Mouse (Mus musculus) liver, embryonic 13.5 days (tissue): ENCODE results near the gene Arhgap17. TPM values are rescaled to one million over a fixed set of nuclear protein-coding genes. Genes with fewer than 3 reads are reported as not detected.

Source experiments
- ATAC-seq: fragments of 200-750 bp; cut with Nextera tagmentation; 2 replicates; pipeline ENCODE4 v1.8.0; 2017; ENCODE audit warnings: low read depth, mild to moderate bottlenecking, moderate number of reproducible peaks, moderate library complexity
- DNase-seq: peaks from one replicate; pipeline ENCODE4 v3.0.0; 2022
- H3K27ac ChIP-seq: fragments of 300-500 bp; sonication (generic); 2 replicates; pipeline ENCODE4 v1.5.1; 2015; ENCODE audit warnings: moderate library complexity, mild to moderate bottlenecking, inconsistent platforms
- H3K27me3 ChIP-seq: fragments of 300-500 bp; sonication (generic); 2 replicates; pipeline ENCODE4 v1.6.1; 2015; ENCODE audit warnings: mild to moderate bottlenecking, inconsistent platforms
- H3K36me3 ChIP-seq: fragments of 300-500 bp; sonication (generic); 2 replicates; pipeline ENCODE4 v1.6.1; 2015; ENCODE audit warnings: mild to moderate bottlenecking, inconsistent platforms
- H3K4me1 ChIP-seq: fragments of 300-500 bp; sonication (generic); replicated peaks from 2 replicates; pipeline ENCODE4 v1.6.1; 2015; ENCODE audit warnings: inconsistent platforms
- H3K4me2 ChIP-seq: fragments of 300-500 bp; sonication (generic); 2 replicates; pipeline ENCODE4 v1.6.1; 2015; ENCODE audit warnings: inconsistent platforms, mild to moderate bottlenecking, moderate library complexity
- H3K4me3 ChIP-seq: fragments of 300-500 bp; sonication (generic); replicated peaks from 2 replicates; pipeline ENCODE4 v1.5.1; 2015; ENCODE audit warnings: mild to moderate bottlenecking, inconsistent platforms
- H3K9ac ChIP-seq: fragments of 300-500 bp; sonication (generic); 2 replicates; pipeline ENCODE4 v1.6.1; 2015; ENCODE audit warnings: mild to moderate bottlenecking, inconsistent platforms
- H3K9me3 ChIP-seq: fragments of 300-500 bp; sonication (generic); replicated peaks from 2 replicates; pipeline ENCODE4 v1.6.1; 2016; ENCODE audit warnings: inconsistent platforms
- WGBS: fragments of 180-500 bp; shearing (Covaris S2); methylation state at CpG from one replicate; pipeline ENCODE4 v1.1.7; 2015; ENCODE audit not compliant: insufficient replicate concordance; 5-methylcytosine and 5-hydroxymethylcytosine counted together
- polyA plus RNA-seq: library from polyadenylated mRNA; unstranded; fragments of >200 nt; fragmentation: Nextera tagmentation; extraction: Ambion mirVana; gene quantifications from 2 replicates; pipeline ENCODE4 v1.2.1, GENCODE M21; 2015

The Arhgap17 gene
- polyA plus RNA-seq, 1 experiment from 2014 or later = 8.5 TPM

DNA sequence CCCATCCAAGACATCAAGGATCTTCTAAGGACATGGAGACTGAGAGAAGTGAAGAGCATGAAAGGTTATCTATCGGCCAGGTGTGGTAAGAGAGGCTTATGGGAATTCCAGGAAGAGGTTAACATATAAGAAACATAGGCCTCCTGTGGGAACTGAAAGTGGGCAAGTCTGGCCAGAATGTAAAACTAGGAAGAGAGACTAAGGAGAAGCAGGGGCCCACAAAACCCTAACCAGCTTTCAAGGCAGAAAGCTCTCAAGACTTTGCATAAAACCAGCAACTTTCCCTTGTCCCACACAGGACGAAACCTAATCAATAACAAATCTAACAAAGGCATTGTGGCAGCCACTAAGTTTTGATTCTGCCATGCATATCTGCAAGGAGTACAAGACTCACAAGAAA, 1.5 kb downstream of the Arhgap17 start:
- H3K27me3 ChIP-seq = no peaks in the 10 kb centered on the region
- H3K4me3 ChIP-seq = peak overlapping the region; percentile 93
- DNase-seq = no peak
- H3K36me3 ChIP-seq = peaks cover 5% of the 10 kb centered on the region; the same call in 1 of the 2 replicates
- peaks cover 71% of the 10 kb centered on the region for H3K4me1 ChIP-seq
- WGBS = 48% methylated on average over 2 of the region's 2 CpGs
- peak overlapping the region; percentile 76 for H3K4me2 ChIP-seq
- H3K27ac ChIP-seq = peak overlapping the region; percentile 43
- H3K9me3 ChIP-seq = no peaks in the 10 kb centered on the region
- ATAC-seq = no peak
- peak overlapping the region; percentile 97 for H3K9ac ChIP-seq

GRCm38 (mm10) chr7:123367218-123368150, 2.2 kb downstream of the Arhgap17 start:
- H3K36me3 ChIP-seq = peaks cover 5% of the 10 kb centered on the region; the same call in 1 of the 2 replicates
- peak overlapping the region; percentile 86 for H3K27ac ChIP-seq
- H3K27me3 ChIP-seq = no peaks in the 10 kb centered on the region
- peak overlapping the region; percentile 76 for H3K4me2 ChIP-seq
- peak overlapping the region; percentile 93 for H3K4me3 ChIP-seq
- peaks cover 75% of the 10 kb centered on the region for H3K4me1 ChIP-seq
- peak overlapping the region; percentile 97 for H3K9ac ChIP-seq
- H3K9me3 ChIP-seq = no peaks in the 10 kb centered on the region
- DNase-seq (no peak), ATAC-seq (no peak)
- WGBS = 72% methylated on average over 16 of the region's 16 CpGs

DNA sequence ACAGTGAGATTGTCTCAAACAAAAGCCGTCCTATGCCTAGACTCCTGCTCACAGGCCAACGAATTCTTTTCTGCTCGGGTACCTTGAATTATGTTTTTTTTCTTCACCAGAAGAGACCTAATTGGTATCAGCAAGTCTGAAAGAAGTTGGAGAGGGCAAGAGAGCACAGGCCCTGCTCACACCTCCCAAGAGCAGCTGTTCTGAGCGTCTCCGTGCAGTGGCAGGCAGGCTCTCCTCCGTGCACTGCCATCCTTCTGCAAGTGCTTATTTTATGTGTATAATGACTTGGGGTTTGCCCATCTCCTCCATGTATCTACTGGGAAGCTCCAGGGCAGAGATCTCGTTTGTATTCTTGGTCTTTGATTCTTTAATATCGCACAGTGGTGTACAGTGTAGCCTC, 2.9 kb downstream of the Arhgap17 start:
- Histone ChIP-seq H3K27ac (peak overlapping the region; percentile 86), H3K4me1 (peaks cover 78% of the 10 kb centered on the region), H3K36me3 (peaks cover 10% of the 10 kb centered on the region), H3K27me3 (no peaks in the 10 kb centered on the region), H3K4me2 (peak overlapping the region; percentile 76), H3K4me3 (peak overlapping the region; percentile 93), H3K9ac (peak overlapping the region; percentile 60), H3K9me3 (no peaks in the 10 kb centered on the region)
- ATAC-seq (no peak), DNase-seq (no peak)
- 73% methylated on average over 8 of the region's 8 CpGs for WGBS

- ATAC-seq = peak; percentile 24
- H3K4me2 ChIP-seq = peak overlapping the region; percentile 76
Measured at GRCm38 (mm10) chr7:123365876-123366741, 3.6 kb downstream of the Arhgap17 start.

DNA sequence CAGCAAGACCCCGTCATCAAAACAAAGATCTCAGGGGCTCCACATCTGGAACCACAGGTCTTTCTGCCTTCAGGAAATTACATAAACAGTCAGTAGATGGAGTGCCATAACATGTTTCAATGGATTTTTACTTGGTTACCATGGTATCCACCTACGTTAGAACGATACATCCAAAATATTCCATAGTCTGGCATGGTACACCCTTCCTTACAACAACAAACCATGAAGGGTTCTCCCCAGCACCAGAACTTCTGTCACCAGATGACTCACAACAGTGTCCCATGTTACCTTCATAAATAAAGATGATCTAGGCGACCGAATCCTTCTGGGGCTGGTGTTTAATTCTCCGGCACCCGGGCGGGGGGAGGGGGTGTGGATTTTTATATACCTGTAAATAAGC, 5.7 kb downstream of the Arhgap17 start:
- Histone ChIP-seq H3K4me2 (no peak overlapping the region), H3K9me3 (no peaks in the 10 kb centered on the region), H3K36me3 (peaks cover 10% of the 10 kb centered on the region), H3K4me3 (no peak overlapping the region), H3K27ac (no peak overlapping the region), H3K4me1 (peaks cover 84% of the 10 kb centered on the region), H3K27me3 (no peaks in the 10 kb centered on the region), H3K9ac (no peak overlapping the region)
- 87% methylated on average over 8 of the region's 8 CpGs for WGBS
- no peak for DNase-seq
- ATAC-seq = no peak

More at GRCm38 (mm10) chr7:123365876-123366741, 3.6 kb downstream of the Arhgap17 start:
- WGBS = 39% methylated on average over 7 of the region's 7 CpGs
- Histone ChIP-seq H3K9me3 (no peaks in the 10 kb centered on the region), H3K4me3 (peak overlapping the region; percentile 93), H3K36me3 (peaks cover 10% of the 10 kb centered on the region), H3K4me1 (peaks cover 77% of the 10 kb centered on the region), H3K9ac (peak overlapping the region; percentile 60), H3K27ac (peak overlapping the region; percentile 86), H3K27me3 (no peaks in the 10 kb centered on the region)
- peak; percentile 67 for DNase-seq

GRCm38 (mm10) chr7:123362806-123363205, 6.9 kb downstream of the Arhgap17 start:
- no peaks in the 10 kb centered on the region for H3K27me3 ChIP-seq
- peaks cover 82% of the 10 kb centered on the region for H3K4me1 ChIP-seq
- ATAC-seq = no peak
- H3K9ac ChIP-seq = no peak overlapping the region
- no peak overlapping the region for H3K4me3 ChIP-seq
- WGBS = 75% methylated on average over 3 of the region's 3 CpGs
- H3K4me2 ChIP-seq = no peak overlapping the region
- H3K9me3 ChIP-seq = no peaks in the 10 kb centered on the region
- peaks cover 10% of the 10 kb centered on the region for H3K36me3 ChIP-seq
- DNase-seq = no peak
- H3K27ac ChIP-seq = no peak overlapping the region

DNA sequence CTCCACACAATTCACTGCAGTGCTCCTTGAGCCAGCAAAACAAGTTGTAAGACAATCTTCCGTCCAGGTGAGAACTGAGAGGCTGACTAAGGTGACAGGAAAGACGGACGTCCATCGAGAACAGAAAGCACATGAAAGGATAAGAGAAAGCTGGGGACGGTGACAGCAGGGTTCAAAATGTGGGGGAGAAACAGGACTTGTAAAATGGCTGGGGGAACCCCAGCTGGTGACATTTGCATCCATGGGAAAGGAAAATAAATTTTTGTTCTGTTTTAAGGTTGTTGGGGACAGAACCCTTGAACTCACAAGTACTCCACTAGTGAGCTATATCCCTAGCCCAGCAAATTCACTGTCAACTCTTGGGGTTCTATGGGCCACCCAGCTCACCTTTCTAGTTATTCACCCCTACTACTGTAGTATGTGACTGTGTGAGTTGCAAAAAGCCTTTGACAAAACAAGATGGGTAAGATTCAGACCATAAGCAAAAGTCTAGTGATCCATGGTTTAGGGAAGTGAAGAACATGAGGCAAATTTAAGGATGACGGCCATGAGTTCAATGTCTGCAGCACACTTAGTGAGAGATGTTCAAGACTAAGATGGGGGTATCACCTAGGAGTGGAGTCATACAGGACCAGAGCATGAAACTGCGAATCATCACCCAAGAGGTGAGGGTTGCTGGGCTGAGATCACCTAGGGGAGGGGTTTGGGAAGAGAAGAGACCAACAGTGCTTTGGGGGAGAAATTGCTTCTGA, 8.3 kb downstream of the Arhgap17 start:
- Histone ChIP-seq H3K4me3 (no peak overlapping the region), H3K27ac (no peak overlapping the region), H3K4me2 (no peak overlapping the region), H3K27me3 (no peaks in the 10 kb centered on the region), H3K9me3 (no peaks in the 10 kb centered on the region), H3K4me1 (peaks cover 82% of the 10 kb centered on the region), H3K36me3 (peaks cover 17% of the 10 kb centered on the region), H3K9ac (no peak overlapping the region)
- 81% methylated on average over 7 of the region's 7 CpGs for WGBS
- DNase-seq (no peak), ATAC-seq (no peak)

- DNase-seq = no peak
Measured at GRCm38 (mm10) chr7:123360185-123360584, 9.5 kb downstream of the Arhgap17 start.

GRCm38 (mm10) chr7:123359101-123359500, 10.6 kb downstream of the Arhgap17 start:
- WGBS = 85% methylated on average over 7 of the region's 7 CpGs

More at GRCm38 (mm10) chr7:123360185-123360584, 9.5 kb downstream of the Arhgap17 start:
- H3K36me3 ChIP-seq = peaks cover 17% of the 10 kb centered on the region
- no peak overlapping the region for H3K4me2 ChIP-seq
- no peak overlapping the region for H3K9ac ChIP-seq
- WGBS = 75% methylated on average over 5 of the region's 5 CpGs
- no peaks in the 10 kb centered on the region for H3K9me3 ChIP-seq
- peaks cover 82% of the 10 kb centered on the region for H3K4me1 ChIP-seq
- H3K4me3 ChIP-seq = no peak overlapping the region
- no peaks in the 10 kb centered on the region for H3K27me3 ChIP-seq
- no peak overlapping the region for H3K27ac ChIP-seq
- ATAC-seq = no peak

GRCm38 (mm10) chr7:123356158-123356557, 13.6 kb downstream of the Arhgap17 start:
- 69% methylated on average over 3 of the region's 3 CpGs for WGBS
- H3K4me1 ChIP-seq = peaks cover 94% of the 10 kb centered on the region
- ATAC-seq = no peak

More at GRCm38 (mm10) chr7:123359101-123359500, 10.6 kb downstream of the Arhgap17 start:
- Histone ChIP-seq H3K27me3 (no peaks in the 10 kb centered on the region), H3K9ac (no peak overlapping the region), H3K4me3 (no peak overlapping the region), H3K9me3 (no peaks in the 10 kb centered on the region), H3K4me1 (peaks cover 82% of the 10 kb centered on the region), H3K4me2 (no peak overlapping the region), H3K36me3 (peaks cover 17% of the 10 kb centered on the region), H3K27ac (no peak overlapping the region; the same call in 1 of the 2 replicates)
- ATAC-seq (no peak), DNase-seq (no peak)

More at GRCm38 (mm10) chr7:123356158-123356557, 13.6 kb downstream of the Arhgap17 start:
- H3K9ac ChIP-seq = no peak overlapping the region
- no peak overlapping the region for H3K4me3 ChIP-seq
- no peaks in the 10 kb centered on the region for H3K27me3 ChIP-seq
- H3K4me2 ChIP-seq = 0 out of 2 replicates have a peak overlapping the region, but pooled peaks have one; percentile 67
- no peak for DNase-seq
- H3K9me3 ChIP-seq = no peaks in the 10 kb centered on the region
- peak overlapping the region; percentile 86 for H3K27ac ChIP-seq
- H3K36me3 ChIP-seq = peaks cover 10% of the 10 kb centered on the region; the same call in 1 of the 2 replicates
